Comparison of ENCODE assay signal across 8 mouse cellular contexts in genomic region chr15:81917621-81918463, GRCm38 (mm10). TPM values are rescaled to one million over a fixed set of nuclear protein-coding genes. Genes with fewer than 3 reads are reported as not detected.
DNase-seq lines count a peak whose midpoint lies in the region; ATAC-seq and TF ChIP-seq lines count a peak whose summit lies in the region.

No protein-coding gene starts in this region.

- H3K4me1 ChIP-seq in testis, adult 2 months (ENCODE audit: control insufficient read depth, insufficient read depth, low read length) = peaks cover 3% of the 10 kb centered on the region; the same call in 1 of the 2 replicates
- H3K4me1 ChIP-seq in forebrain, embryonic 15.5 days = peaks cover 18% of the 10 kb centered on the region
- no peaks in the 10 kb centered on the region for H3K4me1 ChIP-seq in intestine, embryonic 14.5 days (replicated peaks; ENCODE audit: control insufficient read depth, insufficient read depth, low read length)
- H3K4me1 ChIP-seq in liver, embryonic 11.5 days (replicated peaks; ENCODE audit: control insufficient read depth, insufficient read depth, low read length) = peaks cover 12% of the 10 kb centered on the region
- H3K4me1 ChIP-seq in neural tube, embryonic 13.5 days (replicated peaks) = peaks cover 16% of the 10 kb centered on the region

- H3K36me3 ChIP-seq in testis, adult 2 months (ENCODE audit: control insufficient read depth, insufficient read depth, low read length) = peaks cover 2% of the 10 kb centered on the region
- H3K36me3 ChIP-seq in forebrain, embryonic 15.5 days = peaks cover 44% of the 10 kb centered on the region
- H3K36me3 ChIP-seq in intestine, embryonic 14.5 days (ENCODE audit: control insufficient read depth, insufficient read depth, low read length) = peaks cover 49% of the 10 kb centered on the region
- peaks cover 42% of the 10 kb centered on the region for H3K36me3 ChIP-seq in liver, embryonic 11.5 days (ENCODE audit: control insufficient read depth, insufficient read depth, low read length)
- peaks cover 47% of the 10 kb centered on the region for H3K36me3 ChIP-seq in neural tube, embryonic 13.5 days

- H3K27me3 ChIP-seq in testis, adult 2 months (ENCODE audit: control insufficient read depth, insufficient read depth, low read length) = no peaks in the 10 kb centered on the region
- no peaks in the 10 kb centered on the region for H3K27me3 ChIP-seq in forebrain, embryonic 15.5 days
- no peaks in the 10 kb centered on the region for H3K27me3 ChIP-seq in intestine, embryonic 14.5 days (replicated peaks; ENCODE audit: control insufficient read depth, insufficient read depth, low read length)
- H3K27me3 ChIP-seq in liver, embryonic 11.5 days (replicated peaks; ENCODE audit: control insufficient read depth, insufficient read depth, low read length) = no peaks in the 10 kb centered on the region
- H3K27me3 ChIP-seq in neural tube, embryonic 13.5 days = no peaks in the 10 kb centered on the region

- whole genome bisulfite sequencing in forebrain, embryonic 15.5 days = 58% methylated on average over 6 of the region's 6 CpGs
- 57% methylated on average over 5 of the region's 6 CpGs for WGBS in intestine, embryonic 14.5 days
- WGBS in liver, embryonic 11.5 days = 58% methylated on average over 6 of the region's 6 CpGs
- 58% methylated on average over 6 of the region's 6 CpGs for WGBS in neural tube, embryonic 13.5 days

- TF ChIP-seq CTCF in testis, adult 2 months (IDR thresholded peaks at IDR 0.05; ENCODE audit: control insufficient read depth, insufficient read depth, insufficient replicate concordance, low read depth, low read length) = peak; percentile 80; the same call in 1 of the 2 replicates

- no peak for DNase-seq in testis, postnatal 14 days (ENCODE audit: low spot score)
- peak; percentile 64 for DNase-seq in c-Kit-positive CD71-positive TER-119-negative erythroid progenitor cells, embryonic 14.5 days (ENCODE audit: low read depth)
- peak; percentile 84 for DNase-seq in intestine, embryonic 14.5 days (ENCODE audit: low spot score)
- no peak for DNase-seq in liver, embryonic 11.5 days (ENCODE audit: low spot score)
- peak; percentile 52 to 83 for DNase-seq in thymus, postnatal 10 days (ENCODE audit: low spot score in 2 of 2)

- no peak for TF ChIP-seq POLR2A in testis, adult 2 months (IDR thresholded peaks at IDR 0.05; ENCODE audit: control insufficient read depth, low read depth, low read length)

- H3K9ac ChIP-seq in forebrain, embryonic 15.5 days (replicated peaks) = no peak overlapping the region
- no peak overlapping the region for H3K9ac ChIP-seq in intestine, embryonic 14.5 days (ENCODE audit: low read length)
- H3K9ac ChIP-seq in liver, embryonic 11.5 days (ENCODE audit: low read depth, low read length) = no peak overlapping the region
- H3K9ac ChIP-seq in neural tube, embryonic 13.5 days = no peak overlapping the region

- H3K4me2 ChIP-seq in forebrain, embryonic 15.5 days (replicated peaks) = no peak overlapping the region
- H3K4me2 ChIP-seq in intestine, embryonic 14.5 days (ENCODE audit: low read length) = no peak overlapping the region
- no peak overlapping the region for H3K4me2 ChIP-seq in liver, embryonic 11.5 days
- H3K4me2 ChIP-seq in neural tube, embryonic 13.5 days = no peak overlapping the region

- H3K27ac ChIP-seq in testis, adult 2 months (ENCODE audit: control insufficient read depth, insufficient read depth, low read depth, low read length) = no peak overlapping the region
- no peak overlapping the region for H3K27ac ChIP-seq in forebrain, embryonic 15.5 days (replicated peaks)
- H3K27ac ChIP-seq in intestine, embryonic 14.5 days (ENCODE audit: low read depth) = no peak overlapping the region
- no peak overlapping the region for H3K27ac ChIP-seq in liver, embryonic 11.5 days (ENCODE audit: low read depth, low read length)
- H3K27ac ChIP-seq in neural tube, embryonic 13.5 days (replicated peaks) = no peak overlapping the region

- H3K4me3 ChIP-seq in testis, adult 2 months (ENCODE audit: control insufficient read depth, low read depth, low read length) = no peak overlapping the region
- H3K4me3 ChIP-seq in forebrain, embryonic 15.5 days = no peak overlapping the region
- no peak overlapping the region for H3K4me3 ChIP-seq in intestine, embryonic 14.5 days (ENCODE audit: low read depth, low read length)
- H3K4me3 ChIP-seq in liver, embryonic 11.5 days (ENCODE audit: low read depth, low read length) = no peak overlapping the region
- no peak overlapping the region for H3K4me3 ChIP-seq in neural tube, embryonic 13.5 days

- H3K9me3 ChIP-seq in forebrain, embryonic 15.5 days = no peaks in the 10 kb centered on the region
- H3K9me3 ChIP-seq in intestine, embryonic 14.5 days (ENCODE audit: control insufficient read depth, low read length) = no peaks in the 10 kb centered on the region
- no peaks in the 10 kb centered on the region for H3K9me3 ChIP-seq in liver, embryonic 11.5 days (ENCODE audit: control insufficient read depth, low read length)
- H3K9me3 ChIP-seq in neural tube, embryonic 13.5 days = no peaks in the 10 kb centered on the region

- ATAC-seq in forebrain, embryonic 15.5 days (replicated peaks) = 0 out of 2 replicates have a peak, but pooled peaks have one; percentile 46
- ATAC-seq in intestine, embryonic 14.5 days (replicated peaks; ENCODE audit: low FRiP score, low TSS enrichment, low read depth) = 0 out of 2 replicates have a peak, but pooled peaks have one; percentile 29
- peak; percentile 67; the same call in 1 of the 2 replicates for ATAC-seq in liver, embryonic 11.5 days (replicated peaks; ENCODE audit: low FRiP score)
- ATAC-seq in neural tube, embryonic 13.5 days (ENCODE audit: low read depth) = peak; percentile 54; the same call in 1 of the 2 replicates

RNA-seq across cellular contexts. Expression of gene Polr3h, which starts 8.2 kb away (rescaled TPM):
- polyA plus RNA-seq in testis, adult 2 months (2012; rRNA removed) = 11.9 and 12.9 TPM in 2 replicates
- 89.8 and 91.2 TPM in 2 replicates for polyA plus RNA-seq in forebrain, embryonic 15.5 days (2015; fragmentation: Nextera tagmentation; extraction: Ambion mirVana)
- polyA plus RNA-seq in intestine, embryonic 14.5 days (2014; fragmentation: Nextera tagmentation; extraction: Ambion mirVana) = 75.4 and 79.5 TPM in 2 replicates
- 131 and 134 TPM in 2 replicates for polyA plus RNA-seq in liver, embryonic 11.5 days (2014; fragmentation: Nextera tagmentation; extraction: Ambion mirVana)
- 78.6 and 80.6 TPM in 2 replicates for polyA plus RNA-seq in neural tube, embryonic 13.5 days (2015; fragmentation: Nextera tagmentation; extraction: Ambion mirVana)

RNA-seq across cellular contexts. Expression of gene Csdc2, which starts 18.7 kb away (rescaled TPM):
- 8.1 and 9.2 TPM in 2 replicates for polyA plus RNA-seq in testis, adult 2 months (2012; rRNA removed)
- polyA plus RNA-seq in forebrain, embryonic 15.5 days (2015; fragmentation: Nextera tagmentation; extraction: Ambion mirVana) = 130 and 133 TPM in 2 replicates
- 16.0 and 19.4 TPM in 2 replicates for polyA plus RNA-seq in intestine, embryonic 14.5 days (2014; fragmentation: Nextera tagmentation; extraction: Ambion mirVana)
- polyA plus RNA-seq in liver, embryonic 11.5 days (2014; fragmentation: Nextera tagmentation; extraction: Ambion mirVana) = 3.7 and 3.9 TPM in 2 replicates
- polyA plus RNA-seq in neural tube, embryonic 13.5 days (2015; fragmentation: Nextera tagmentation; extraction: Ambion mirVana) = 117 and 127 TPM in 2 replicates

RNA-seq across cellular contexts. Expression of gene Pmm1, which starts 42.9 kb away (rescaled TPM):
- 12.1 and 13.8 TPM in 2 replicates for polyA plus RNA-seq in testis, adult 2 months (2012; rRNA removed)
- polyA plus RNA-seq in forebrain, embryonic 15.5 days (2015; fragmentation: Nextera tagmentation; extraction: Ambion mirVana) = 82.5 and 84.5 TPM in 2 replicates
- 25.8 and 26.6 TPM in 2 replicates for polyA plus RNA-seq in intestine, embryonic 14.5 days (2014; fragmentation: Nextera tagmentation; extraction: Ambion mirVana)
- polyA plus RNA-seq in liver, embryonic 11.5 days (2014; fragmentation: Nextera tagmentation; extraction: Ambion mirVana) = 34.6 and 40.6 TPM in 2 replicates
- polyA plus RNA-seq in neural tube, embryonic 13.5 days (2015; fragmentation: Nextera tagmentation; extraction: Ambion mirVana) = 62.2 and 75.2 TPM in 2 replicates

RNA-seq across cellular contexts. Expression of gene Aco2, which starts 45.7 kb away (rescaled TPM):
- polyA plus RNA-seq in testis, adult 2 months (2012; rRNA removed) = 112 and 118 TPM in 2 replicates
- polyA plus RNA-seq in forebrain, embryonic 15.5 days (2015; fragmentation: Nextera tagmentation; extraction: Ambion mirVana) = 243 and 244 TPM in 2 replicates
- polyA plus RNA-seq in intestine, embryonic 14.5 days (2014; fragmentation: Nextera tagmentation; extraction: Ambion mirVana) = 171 and 178 TPM in 2 replicates
- polyA plus RNA-seq in liver, embryonic 11.5 days (2014; fragmentation: Nextera tagmentation; extraction: Ambion mirVana) = 177 and 185 TPM in 2 replicates
- polyA plus RNA-seq in neural tube, embryonic 13.5 days (2015; fragmentation: Nextera tagmentation; extraction: Ambion mirVana) = 252 and 268 TPM in 2 replicates

RNA-seq across cellular contexts. Expression of gene Phf5a, which starts 46.1 kb away (rescaled TPM):
- polyA plus RNA-seq in testis, adult 2 months (2012; rRNA removed) = 22.2 and 23.5 TPM in 2 replicates
- polyA plus RNA-seq in forebrain, embryonic 15.5 days (2015; fragmentation: Nextera tagmentation; extraction: Ambion mirVana) = 124 and 128 TPM in 2 replicates
- 179 and 194 TPM in 2 replicates for polyA plus RNA-seq in intestine, embryonic 14.5 days (2014; fragmentation: Nextera tagmentation; extraction: Ambion mirVana)
- 224 and 237 TPM in 2 replicates for polyA plus RNA-seq in liver, embryonic 11.5 days (2014; fragmentation: Nextera tagmentation; extraction: Ambion mirVana)
- polyA plus RNA-seq in neural tube, embryonic 13.5 days (2015; fragmentation: Nextera tagmentation; extraction: Ambion mirVana) = 111 and 129 TPM in 2 replicates

Comparison
In these comparisons a context has a peak if more than half of its experiments do, and no peak if none do; other contexts are left out.
1. DNase-seq: peak in c-Kit-positive CD71-positive TER-119-negative erythroid progenitor cells, embryonic 14.5 days (single experiment), intestine, embryonic 14.5 days (single experiment) and thymus, postnatal 10 days (2 of 2); none in testis, postnatal 14 days (single experiment) and liver, embryonic 11.5 days (single experiment).
2. Peak in every context shown above with its lines, with median percentiles within 50 percentile points of each other: ATAC-seq.